Mouse (Mus musculus): Measurements from ENCODE around the gene Tgoln1. TPM values are rescaled to one million over a fixed set of nuclear protein-coding genes. Genes with fewer than 3 reads are reported as not detected.

The Tgoln1 gene
- 135 and 142 TPM in 2 replicates for total RNA-seq (2021)
- long read RNA-seq, experiment 1, full-length matches to known transcripts: 68 of 92 reads
- long read RNA-seq, experiment 1, partial matches to known transcripts: 7 of 92 reads
- long read RNA-seq, experiment 1, other reads (novel, unspliced or antisense): 17 of 92 reads
- long read RNA-seq, experiment 2, full-length matches to known transcripts: 68 of 101 reads
- long read RNA-seq, experiment 2, partial matches to known transcripts: 6 of 101 reads
- long read RNA-seq, experiment 2, other reads (novel, unspliced or antisense): 27 of 101 reads

DNA sequence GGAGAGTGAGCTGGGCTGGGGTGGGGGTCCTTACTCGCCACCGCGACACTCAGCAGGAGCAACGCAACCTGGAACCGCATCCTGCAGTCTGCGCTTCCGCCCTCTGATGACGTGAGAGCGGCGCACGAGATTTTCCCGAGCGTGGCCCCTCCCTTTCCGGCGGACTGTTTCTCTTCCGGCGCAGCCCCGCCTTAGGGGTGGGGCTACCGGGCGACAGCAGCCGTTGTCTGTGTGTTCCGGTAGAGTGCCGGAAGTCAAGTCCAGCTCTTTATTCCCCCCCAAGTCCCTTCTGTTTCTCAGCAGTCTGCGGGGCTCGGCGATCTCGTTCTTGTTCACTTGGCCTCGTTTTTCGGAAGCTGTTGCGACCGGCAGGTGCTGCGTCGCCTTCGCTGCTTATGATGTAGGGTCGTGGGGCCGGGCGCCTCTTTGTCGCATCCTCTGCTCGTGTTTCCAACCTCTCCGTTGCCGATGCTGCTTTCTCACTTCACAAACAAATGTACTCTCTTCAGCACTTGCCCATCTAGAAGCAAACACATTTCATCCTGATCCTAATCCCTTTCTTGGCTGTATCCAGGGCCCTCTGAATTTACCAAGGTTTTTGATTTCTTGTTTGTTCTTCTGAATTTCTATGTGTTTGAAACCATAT, at the start of gene Tgoln1:
Tgoln1 (minus strand) TSS at position 358 of the 646 bp plus-strand sequence.
- DNase-seq: peak; percentile 97

DNA sequence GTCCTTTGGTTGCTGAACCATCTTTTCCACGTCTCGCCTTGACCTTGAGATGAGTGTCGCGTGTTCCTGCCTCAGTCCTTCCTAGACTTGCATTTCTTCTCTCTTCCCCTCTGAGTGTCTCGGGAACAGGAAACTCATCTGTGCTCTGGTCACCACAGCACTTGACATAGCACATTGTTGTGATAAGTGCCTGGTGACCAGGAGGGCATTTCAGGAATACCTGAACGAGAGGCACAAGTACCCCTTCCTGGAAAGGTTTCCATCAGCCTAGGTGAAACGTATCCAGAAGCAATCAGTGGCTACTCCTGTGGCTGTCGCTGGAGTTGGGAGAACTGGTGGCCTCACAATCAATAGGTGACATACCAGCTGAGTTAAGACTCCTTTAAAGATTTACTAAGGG, 47.5 kb upstream of the Tgoln1 start:
- DNase-seq: no peak

DNA sequence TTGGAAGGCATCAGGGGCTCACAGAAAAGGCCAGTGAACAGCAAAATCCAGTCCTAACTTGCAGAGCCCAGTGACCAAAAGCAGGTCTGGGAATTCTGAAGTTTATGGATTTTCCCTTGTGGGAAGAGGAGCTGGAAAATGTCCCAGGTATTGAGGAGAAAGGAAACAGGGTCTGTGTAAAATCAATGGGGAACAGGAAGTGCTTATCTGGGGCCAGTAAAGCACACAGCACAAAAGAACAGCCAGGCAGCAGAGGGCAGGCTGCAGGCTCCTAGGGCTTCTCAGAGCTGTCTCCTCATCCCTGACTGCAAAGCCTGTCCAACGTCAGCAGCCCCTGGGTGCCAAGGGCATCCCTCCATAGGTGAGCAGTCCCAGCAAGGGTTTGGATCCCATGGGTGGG, 46.2 kb upstream of the Tgoln1 start:
- no peak for DNase-seq

DNA sequence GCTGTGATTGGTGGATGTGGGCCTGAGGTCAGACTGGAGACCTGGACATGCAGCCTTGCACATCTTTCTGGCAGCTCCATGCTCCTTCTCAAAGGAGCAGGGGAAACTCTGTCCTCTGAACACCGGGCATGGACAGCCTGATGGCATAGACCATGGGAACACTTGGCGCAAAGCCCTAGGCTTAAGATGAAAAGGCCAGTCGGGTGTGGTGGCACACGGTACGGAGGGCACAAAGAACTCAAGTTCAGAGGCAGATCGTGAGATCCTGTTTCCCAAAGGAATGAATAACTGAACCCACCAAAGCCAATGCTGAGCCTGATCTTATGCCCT, 43.6 kb upstream of the Tgoln1 start:
- peak; percentile 50 for DNase-seq

DNA sequence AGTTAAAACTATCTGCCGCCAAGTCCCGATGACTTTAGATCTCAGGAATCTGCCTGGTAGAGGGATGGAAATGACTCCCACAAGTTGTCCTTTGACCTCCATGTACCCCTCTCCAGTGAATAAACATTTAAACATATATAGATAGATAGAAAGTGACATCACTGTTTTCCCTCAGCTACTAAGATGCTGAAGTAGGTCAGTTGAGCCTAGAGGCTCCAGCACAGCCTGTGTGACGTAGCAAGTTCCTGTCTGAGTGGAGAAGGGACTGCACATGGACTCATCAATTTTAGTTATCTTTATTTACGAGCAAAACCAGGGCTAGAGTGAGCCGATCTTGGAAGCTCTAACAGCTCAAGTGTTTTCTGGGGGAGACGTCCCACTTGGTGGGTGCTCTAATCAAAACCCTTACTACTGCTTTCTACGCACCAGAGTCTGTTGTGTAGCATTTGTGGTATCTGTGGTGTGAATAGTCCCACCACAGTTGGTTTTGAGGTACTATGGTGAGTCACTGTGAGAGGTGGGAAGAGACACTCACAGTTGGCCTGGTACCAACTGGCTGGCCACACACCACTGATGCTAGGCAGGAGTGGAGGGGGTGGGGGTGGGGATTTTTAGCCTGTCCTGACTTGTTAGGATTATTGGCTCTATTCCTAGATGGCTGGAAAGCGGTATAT, 43.1 kb upstream of the Tgoln1 start:
- DNase-seq: peak; percentile 51

DNA sequence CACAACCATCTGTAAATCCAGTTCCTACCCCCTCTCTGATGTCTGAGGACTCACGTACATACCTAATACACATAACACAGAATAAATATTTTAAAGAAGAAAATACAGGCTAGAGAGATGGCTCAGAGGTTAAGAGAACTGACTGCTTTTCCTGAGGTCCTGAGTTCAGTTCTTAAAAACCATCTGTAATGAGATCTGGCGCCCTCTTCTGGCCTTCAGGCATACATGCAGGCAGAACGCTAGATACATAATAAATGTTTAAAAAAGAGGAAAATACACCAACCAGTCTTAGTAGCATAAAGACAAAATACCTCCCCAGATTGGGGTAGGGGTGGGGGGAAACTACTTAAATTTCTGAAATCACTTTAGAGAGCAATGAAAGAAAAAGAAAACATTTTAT, 41.2 kb upstream of the Tgoln1 start:
- DNase-seq: peak; percentile 57

DNA sequence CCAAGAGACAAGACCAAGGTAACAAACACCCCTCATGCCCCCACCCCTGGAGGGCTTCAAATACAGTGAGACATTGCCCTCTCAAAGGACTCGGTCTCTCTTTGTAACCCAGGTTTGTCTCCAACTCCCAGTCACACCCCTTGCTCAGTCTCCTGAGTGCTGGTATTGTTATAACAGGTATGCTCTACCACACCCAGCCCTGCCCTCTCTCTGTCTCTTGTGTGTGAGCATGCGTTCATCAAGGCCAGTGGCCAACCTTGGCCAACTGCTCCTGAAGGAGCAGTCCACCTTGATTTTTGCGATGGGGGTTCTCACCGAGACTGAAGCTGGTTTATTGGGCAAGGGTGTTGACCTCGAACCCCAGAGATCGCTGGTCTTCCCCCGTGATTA, 39.2 kb upstream of the Tgoln1 start:
- DNase-seq: no peak

DNA sequence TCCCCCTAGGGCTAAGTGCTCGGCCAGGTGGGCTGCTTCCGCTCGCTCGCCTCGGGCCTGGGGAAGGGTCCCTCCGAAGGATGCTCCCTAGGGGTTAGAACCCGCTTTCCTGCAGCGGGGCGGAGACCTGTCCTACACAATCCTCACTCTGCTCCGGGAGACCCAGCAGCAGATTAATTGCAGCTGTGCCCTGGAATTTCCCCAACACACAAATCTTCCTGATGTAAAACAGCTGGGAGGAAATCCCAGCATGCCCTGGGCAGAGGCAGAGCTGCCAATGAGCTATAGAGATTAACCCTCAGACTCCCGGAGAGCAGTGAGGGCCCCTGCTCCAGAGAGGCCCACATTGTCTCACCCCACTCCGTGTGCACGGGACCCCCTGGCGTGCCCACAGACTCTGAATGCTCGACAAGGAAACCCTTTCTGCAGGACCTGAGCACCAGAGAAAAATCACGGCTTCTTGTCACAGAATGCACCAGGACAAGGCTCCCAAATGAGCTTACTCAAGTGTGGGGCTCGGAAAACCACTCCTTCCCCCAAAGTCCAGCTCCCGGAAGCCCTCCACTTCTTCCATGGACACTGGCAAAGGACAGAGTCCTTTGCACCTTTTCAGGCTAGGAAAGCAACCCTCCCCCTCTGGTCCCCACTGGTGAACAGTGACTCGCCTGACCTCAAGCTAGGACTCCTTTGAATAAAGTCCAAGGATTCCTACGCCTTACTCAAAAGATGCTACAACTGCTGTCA, 38.7 kb upstream of the Tgoln1 start:
- peak; percentile 85 for DNase-seq

DNA sequence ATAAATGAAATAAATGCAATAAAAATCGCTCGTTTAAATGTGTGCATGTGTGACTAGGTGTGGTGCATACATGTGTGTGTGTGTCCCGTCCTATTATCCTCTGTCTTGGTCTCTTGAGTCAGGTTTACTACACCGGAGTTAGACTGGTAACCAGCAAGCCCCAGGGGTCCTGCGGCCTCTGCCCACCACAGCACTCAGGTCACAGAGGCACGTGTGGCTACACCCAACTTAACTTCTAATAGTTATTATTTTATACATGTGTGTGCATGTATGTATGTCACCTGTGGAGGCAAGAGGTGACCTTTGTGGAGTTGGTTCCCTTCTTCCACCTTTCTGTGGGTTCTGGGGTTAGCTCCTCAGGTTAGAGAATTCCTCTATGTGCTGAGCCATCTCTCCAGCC, 37.6 kb upstream of the Tgoln1 start:
- no peak for DNase-seq

DNA sequence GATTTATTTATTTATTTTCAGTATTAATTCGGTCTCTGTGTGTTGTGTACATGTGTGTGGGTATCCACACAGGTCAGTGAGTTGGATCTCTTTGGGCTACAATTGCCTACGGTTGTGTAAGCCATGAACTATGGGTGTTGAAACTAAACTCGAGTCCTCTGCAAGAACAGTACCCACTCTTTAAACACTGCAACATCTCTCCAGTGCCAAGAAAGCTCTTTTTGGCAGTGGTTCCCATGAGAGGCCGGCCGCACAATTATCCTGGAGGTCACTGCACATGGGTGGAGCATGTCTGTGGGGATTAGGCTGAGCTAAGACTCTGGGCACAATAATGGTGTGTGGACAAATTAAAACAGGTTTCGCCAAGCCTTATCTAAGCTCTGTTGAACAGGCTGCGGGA, 36.6 kb upstream of the Tgoln1 start:
- peak; percentile 86 for DNase-seq

DNA sequence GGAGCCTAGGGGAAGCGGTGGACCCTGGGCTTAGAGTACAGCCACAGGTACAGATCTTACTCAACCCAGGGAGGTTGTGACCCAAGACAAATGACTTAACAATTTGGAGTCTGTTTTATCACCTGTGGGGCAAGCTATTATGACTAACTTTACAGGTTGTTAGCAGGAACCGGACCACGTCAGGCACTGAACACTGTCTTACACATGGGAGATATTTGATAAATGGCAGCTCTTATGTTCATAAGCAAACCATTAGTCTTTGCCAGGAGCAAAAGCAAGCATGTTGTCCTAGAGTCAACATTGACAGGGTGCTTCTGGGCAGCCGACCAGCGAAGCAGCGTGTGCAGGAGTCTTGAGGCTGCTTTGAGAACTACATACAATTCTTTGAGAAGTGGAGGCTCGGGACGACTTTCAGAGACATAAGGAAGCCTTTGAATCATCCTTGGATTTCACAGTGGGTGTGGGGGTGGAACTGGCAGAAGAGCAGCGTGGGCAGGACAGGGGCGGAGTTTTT, 33.6 kb upstream of the Tgoln1 start:
- no peak for DNase-seq

DNA sequence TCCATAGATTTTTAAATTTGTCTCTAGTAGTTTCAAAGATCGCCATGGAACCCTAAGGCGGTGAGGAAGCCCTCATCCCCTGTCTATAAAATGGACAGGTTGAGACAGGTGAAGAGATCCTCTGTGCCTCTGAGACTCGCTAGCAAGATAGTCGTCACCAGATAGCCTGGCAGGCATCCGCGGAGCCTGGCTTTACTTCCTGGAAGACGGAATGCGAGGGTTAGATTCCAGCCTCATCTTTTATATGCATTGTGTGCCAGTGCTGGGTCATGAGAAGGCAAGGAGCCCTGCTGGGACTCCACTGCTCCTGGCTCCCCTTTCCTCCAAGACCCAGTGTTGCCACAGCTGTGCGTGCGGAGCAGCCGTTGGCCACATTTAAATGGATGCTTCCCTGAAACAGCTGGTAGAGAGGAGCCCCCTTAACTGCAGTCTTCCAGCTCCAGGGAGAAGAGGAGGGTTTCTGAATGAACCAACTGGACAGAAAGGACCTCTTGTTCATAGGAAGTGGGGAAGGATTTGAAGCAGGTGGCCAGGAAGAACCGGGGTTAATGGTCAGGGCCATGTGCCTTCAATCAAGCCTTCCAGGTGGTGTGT, 31.3 kb upstream of the Tgoln1 start:
- DNase-seq: no peak

DNA sequence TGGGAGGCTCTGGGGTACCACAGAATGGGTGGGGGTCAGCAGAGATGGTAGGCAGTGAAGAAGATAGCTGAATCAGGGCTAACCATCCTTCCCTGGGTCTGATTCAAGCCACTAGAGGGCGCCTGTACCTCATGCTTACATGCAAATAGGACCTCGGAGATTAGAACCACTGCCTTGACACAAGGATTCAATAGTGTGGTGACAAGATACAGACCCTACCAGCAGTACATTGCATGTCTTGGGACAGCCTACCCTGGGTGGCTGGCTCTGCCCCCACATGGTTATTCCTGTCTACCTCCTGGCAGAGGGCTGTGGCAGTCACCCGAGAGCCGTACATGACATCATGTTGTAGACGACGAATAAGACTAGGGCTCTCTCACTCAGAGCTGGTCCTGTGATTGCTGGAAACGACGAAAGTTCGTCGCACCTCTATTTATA, 30.6 kb upstream of the Tgoln1 start:
- peak; percentile 79 for DNase-seq

DNA sequence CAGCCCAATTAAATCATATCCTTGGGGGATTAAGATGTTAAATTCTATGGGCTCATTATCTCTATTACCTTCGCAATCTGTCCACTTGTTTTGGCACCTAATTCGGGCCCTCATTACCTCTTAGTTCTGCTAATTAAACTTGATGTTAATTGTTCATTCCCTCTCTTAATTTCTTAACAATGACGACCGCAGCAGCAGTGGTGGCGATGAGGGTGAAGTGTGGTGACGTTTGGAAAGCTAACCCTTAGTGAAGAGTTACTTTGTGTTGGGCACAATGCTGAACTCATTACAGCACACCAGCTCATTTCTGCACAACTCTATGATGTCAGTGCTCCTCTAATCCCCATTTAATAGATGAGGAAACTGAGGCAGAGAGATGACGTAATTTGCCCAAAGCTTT, 28.6 kb upstream of the Tgoln1 start:
- no peak for DNase-seq

DNA sequence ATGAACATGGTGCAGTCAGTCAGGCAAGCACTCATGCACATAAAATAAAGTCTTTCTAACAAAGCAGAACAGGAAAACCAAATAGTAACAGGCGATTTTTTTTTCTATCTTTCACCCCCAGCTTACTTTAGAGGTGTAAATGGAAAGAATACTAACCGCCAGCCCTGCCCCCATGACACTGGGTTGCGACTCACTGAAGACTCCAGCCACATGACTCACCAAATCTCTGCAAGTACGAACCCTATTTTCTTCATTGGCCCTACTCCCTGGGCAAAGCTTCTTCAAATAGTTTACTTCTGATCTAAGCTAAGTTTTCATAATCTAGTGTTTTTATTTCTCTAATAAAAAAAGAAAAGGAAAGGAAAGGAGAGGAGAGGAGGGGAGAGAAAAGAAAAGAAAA, 27.8 kb upstream of the Tgoln1 start:
- DNase-seq: no peak

DNA sequence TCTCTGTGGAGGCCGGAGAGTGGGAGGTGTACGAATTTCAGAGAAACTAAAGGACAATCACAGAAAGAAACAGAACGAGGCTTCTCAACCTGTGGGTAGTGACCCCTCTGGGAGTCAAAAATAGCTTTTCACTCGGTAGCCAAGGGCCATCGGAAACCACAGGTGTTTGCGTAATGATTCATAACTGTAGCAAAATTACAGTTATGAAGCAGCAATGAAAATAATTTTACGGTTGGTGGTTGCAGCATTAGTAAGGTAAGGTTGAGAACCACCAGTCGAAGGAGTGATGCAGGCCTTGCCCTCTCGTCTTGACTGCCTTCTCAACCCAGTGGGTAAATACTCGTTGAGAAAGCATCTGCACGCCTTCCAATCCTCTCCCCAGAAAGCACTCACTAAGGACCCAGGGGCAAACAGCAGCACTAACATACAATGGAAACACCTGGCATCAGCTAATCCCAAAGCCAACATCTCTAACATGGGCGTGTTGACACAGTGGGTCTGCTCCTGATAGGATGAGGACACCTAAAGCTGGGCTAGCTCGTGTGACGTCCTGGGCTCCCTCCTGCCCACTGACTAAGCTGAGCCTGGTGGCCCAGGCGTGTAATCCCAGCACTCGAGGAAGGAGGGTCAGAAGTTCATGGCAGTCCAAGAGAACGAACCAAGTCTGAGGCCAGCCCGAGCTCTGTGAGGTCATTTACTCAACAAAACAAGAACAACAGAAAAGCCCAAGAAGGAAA, 24.6 kb upstream of the Tgoln1 start:
- DNase-seq: no peak

DNA sequence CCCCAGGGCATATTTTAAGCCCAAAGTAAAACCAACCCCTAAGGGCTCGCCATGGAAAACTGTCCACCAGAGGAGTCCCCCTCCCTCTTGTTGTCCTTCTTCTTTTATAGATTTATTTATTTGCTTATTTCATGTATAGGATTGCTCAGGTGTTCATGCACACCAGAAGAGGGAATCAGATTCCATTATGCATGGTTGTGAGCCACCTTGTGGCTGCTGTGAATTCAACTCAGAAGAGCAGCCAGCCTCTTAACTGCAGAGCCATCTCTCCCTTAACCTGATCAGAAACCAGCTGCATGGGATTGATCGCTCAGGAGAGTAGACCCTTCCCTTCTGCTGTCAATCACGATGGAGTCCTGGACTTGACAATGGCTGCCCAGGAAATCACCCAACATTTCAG, 20.1 kb upstream of the Tgoln1 start:
- DNase-seq: no peak

DNA sequence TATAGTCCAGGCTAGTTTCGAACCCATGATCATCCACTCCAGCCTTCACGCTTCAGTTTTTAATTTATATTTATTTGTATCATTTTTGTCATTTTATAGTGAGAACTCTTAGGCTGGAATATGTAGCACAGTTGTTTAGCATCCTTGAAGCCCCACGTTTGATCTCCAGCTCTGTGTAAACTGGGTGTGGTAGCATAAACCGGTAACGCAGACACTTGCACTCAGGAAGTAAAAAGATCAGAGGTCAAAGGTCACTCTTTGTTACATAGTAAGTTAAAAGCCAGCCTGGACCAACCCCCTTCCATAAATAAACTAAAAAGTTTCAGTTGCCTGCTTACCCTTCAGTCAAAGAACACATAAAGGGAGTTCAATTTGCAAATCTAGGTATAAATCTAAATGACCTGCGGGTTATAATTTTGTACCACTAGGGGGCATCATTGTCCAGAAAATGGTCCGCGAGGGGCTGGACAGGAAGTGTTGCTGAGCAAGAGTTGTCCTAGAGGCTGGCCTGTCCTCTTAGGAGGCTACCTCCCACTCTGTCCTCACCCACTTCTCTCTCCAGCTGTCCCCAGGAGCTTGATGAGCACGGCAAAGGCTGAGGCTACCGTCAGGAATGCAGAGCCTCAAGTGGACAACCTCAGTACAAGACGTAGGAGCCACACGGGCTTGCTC, 19.1 kb upstream of the Tgoln1 start:
- peak; percentile 78 for DNase-seq

DNA sequence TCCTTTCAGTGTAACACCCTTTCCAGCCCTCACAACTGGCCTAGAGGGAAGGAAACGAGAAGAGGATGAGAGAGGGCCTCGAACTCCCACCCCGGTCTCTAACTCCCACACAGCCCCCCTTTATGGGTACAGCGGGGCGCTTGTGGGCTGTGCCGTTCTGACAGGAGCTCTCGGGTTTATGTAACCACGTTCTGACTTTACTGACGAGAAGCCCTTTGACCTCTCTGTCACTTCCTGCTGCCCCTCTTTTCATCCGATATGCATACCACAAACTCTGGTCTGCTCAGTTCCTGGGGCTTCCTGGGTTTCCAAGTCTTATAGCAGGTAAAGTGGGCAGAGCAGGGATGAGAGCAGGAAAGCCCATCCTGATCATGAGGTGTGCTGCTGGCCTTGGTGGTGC, 17.5 kb upstream of the Tgoln1 start:
- DNase-seq: no peak

DNA sequence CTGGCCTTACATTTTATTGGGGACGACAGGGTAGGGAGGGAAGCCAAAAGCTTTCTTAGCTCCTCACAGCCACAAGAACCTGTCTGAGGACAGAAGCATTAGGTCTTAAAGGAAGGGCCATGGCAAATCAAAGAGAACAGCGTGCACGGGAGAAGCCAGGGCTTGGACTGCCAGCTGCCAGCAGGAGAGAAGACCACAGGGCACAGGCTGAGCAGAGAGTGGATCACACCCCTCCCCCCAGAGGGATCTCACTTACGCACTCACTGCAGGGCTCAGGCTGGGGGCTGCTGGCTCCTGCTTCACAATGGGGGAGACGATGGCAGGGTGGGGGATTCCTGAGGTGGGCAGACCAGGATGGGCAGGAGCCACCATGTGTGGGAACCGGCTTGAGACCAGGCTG, 14.9 kb upstream of the Tgoln1 start:
- no peak for DNase-seq

DNA sequence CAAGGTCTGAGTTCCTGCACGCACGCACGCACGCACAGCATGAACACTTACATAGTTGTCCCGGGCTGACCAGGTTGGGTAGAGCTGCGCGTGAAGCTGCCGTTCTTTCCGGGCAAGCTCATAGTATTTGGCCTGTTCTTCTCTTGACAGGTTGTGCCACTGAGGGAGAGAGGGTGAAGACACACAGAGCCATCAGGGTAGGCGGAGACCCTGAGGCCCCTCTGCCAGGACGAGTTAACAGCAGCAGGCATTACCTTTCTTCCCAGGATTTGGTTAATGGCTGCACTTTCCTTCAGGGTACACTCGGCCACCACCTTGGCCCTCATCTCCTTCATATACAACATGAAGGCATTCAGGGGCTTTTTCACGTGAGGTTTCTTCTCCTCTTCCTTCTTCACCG, 14.2 kb upstream of the Tgoln1 start:
- DNase-seq: no peak

All from adrenal gland, postnatal 14 days (tissue).